Mouse (Mus musculus) E14TG2a.4 (cell line): ENCODE measurements around the gene Rdh8.
"Not testable (repeated sequence)": the region's sequence is repeated elsewhere in the genome, so short reads cannot be mapped to it uniquely, and the experiment has no call there.

Experiments used
- H3K27me3 ChIP-seq: 2 replicates; pipeline ENCODE4 v1.6.1; 2014; ENCODE audit warnings: low read length, control low read depth; ENCODE audit not compliant: insufficient read depth
- H3K36me3 ChIP-seq: 2 replicates; pipeline ENCODE4 v1.6.1; 2014; ENCODE audit warnings: low read length, control low read depth; ENCODE audit not compliant: insufficient read depth
- H3K4me1 ChIP-seq: replicated peaks from 2 replicates; pipeline ENCODE4 v1.6.1; 2014; ENCODE audit warnings: low read depth, low read length, control low read depth
- H3K4me3 ChIP-seq: replicated peaks from 2 replicates; pipeline ENCODE4 v1.5.1; 2014; ENCODE audit warnings: mild to moderate bottlenecking, low read length
- H3K9me3 ChIP-seq: 2 replicates; pipeline ENCODE4 v1.6.1; 2014; ENCODE audit warnings: low read length, control low read depth
- CTCF ChIP-seq: conservative IDR thresholded peaks from 2 replicates; pipeline ENCODE4 v1.5.1; 2014; ENCODE audit warnings: low read length
- NANOG ChIP-seq: IDR thresholded peaks from 2 replicates; pipeline ENCODE4 v1.6.1; 2014; ENCODE audit warnings: borderline replicate concordance, low read length, mixed read lengths
- POU5F1 ChIP-seq: IDR thresholded peaks from 2 replicates; pipeline ENCODE4 v1.6.1; 2014; ENCODE audit warnings: low read length, borderline replicate concordance

Gene Rdh8

GRCm38 (mm10) chr9:20825781-20826180, 7.5 kb downstream of the Rdh8 start:
- H3K27me3 ChIP-seq, result peaks cover 12% of the 10 kb centered on the region
- peaks cover 5% of the 10 kb centered on the region; the same call in 1 of the 2 replicates for H3K9me3 ChIP-seq
- no peaks in the 10 kb centered on the region for H3K36me3 ChIP-seq
- H3K4me3 ChIP-seq, result no peak overlapping the region
- TF ChIP-seq CTCF (no peak), POU5F1 (no peak), NANOG (no peak)
- H3K4me1 ChIP-seq, result peaks cover 36% of the 10 kb centered on the region

- Histone ChIP-seq H3K4me3 (no peak overlapping the region), H3K9me3 (no peaks in the 10 kb centered on the region), H3K27me3 (peaks cover 19% of the 10 kb centered on the region), H3K36me3 (no peaks in the 10 kb centered on the region), H3K4me1 (peaks cover 41% of the 10 kb centered on the region)
- no peak for TF ChIP-seq NANOG
- no peak for TF ChIP-seq CTCF
- TF ChIP-seq POU5F1, result no peak
These were observed 9.8 kb downstream of the Rdh8 start for GRCm38 (mm10) chr9:20828127-20828526.

GRCm38 (mm10) chr9:20830901-20831643, 12.8 kb downstream of the Rdh8 start:
- H3K36me3 ChIP-seq, result no peaks in the 10 kb centered on the region
- H3K9me3 ChIP-seq, result no peaks in the 10 kb centered on the region
- H3K4me3 ChIP-seq, result peak overlapping the region; percentile 60
- H3K27me3 ChIP-seq, result peaks cover 19% of the 10 kb centered on the region
- TF ChIP-seq NANOG (no peak), POU5F1 (no peak), CTCF (peak; percentile 77)
- H3K4me1 ChIP-seq, result peaks cover 33% of the 10 kb centered on the region

DNA sequence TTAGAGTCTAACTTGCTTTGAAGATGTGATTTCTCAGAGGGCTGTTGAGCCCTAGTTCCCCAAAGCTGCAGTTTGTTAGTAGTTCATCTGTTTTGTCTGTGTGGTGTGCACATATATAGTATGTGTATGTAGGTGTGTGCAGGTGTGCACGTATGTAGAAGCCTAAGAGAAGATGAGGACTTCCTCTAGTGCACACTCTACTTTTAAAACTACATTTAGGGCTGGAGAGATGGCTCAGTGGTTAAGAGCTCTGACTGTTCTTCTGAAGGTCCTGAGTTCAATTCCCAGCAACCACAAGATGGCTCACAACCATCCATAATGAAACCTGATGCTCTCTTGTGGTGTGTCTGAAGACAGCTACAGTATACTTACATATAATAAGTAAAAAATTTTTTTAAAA, 16.6 kb downstream of the Rdh8 start:
- TF ChIP-seq CTCF (no peak), NANOG (no peak), POU5F1 (no peak)
- Histone ChIP-seq H3K36me3 (no peaks in the 10 kb centered on the region), H3K4me3 (no peak overlapping the region), H3K4me1 (peaks cover 25% of the 10 kb centered on the region), H3K9me3 (no peaks in the 10 kb centered on the region), H3K27me3 (peaks cover 16% of the 10 kb centered on the region)

DNA sequence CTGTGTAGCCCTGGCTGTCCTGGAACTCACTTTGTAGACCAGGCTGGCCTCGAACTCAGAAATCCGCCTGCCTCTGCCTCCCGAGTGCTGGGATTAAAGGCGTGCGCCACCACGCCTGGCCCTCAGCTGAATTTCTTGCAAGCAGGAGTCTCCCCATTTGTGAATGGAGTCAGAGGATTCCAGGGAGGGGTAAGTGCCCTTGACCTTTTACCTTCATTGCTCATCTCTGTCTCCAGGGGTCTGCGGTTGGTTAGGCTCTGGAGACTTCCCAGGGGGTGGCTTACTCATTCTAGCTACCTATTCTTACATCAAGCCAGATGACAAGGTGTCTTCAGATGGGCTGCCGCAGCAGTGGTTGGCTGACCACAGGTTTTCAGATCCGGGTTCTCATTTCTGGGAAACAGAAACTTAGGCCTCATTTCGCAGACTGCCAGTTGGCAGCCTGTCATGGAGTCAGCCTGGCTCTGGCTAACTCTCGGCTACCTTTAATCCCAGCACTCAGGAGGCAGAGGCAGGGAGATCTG, 17.2 kb downstream of the Rdh8 start:
- not testable (repeated sequence) for H3K9me3 ChIP-seq, H3K27me3 ChIP-seq, H3K4me3 ChIP-seq, H3K36me3 ChIP-seq
- H3K4me1 ChIP-seq, result peaks cover 19% of the 10 kb centered on the region

- H3K36me3 ChIP-seq, result no peaks in the 10 kb centered on the region
- peaks cover 12% of the 10 kb centered on the region for H3K4me1 ChIP-seq
- no peak overlapping the region for H3K4me3 ChIP-seq
- H3K9me3 ChIP-seq, result no peaks in the 10 kb centered on the region
- peaks cover 5% of the 10 kb centered on the region; the same call in 1 of the 2 replicates for H3K27me3 ChIP-seq
- TF ChIP-seq NANOG, result no peak
- TF ChIP-seq CTCF, result no peak
- TF ChIP-seq POU5F1, result no peak
These were observed 19.1 kb downstream of the Rdh8 start for GRCm38 (mm10) chr9:20837184-20837947.

DNA sequence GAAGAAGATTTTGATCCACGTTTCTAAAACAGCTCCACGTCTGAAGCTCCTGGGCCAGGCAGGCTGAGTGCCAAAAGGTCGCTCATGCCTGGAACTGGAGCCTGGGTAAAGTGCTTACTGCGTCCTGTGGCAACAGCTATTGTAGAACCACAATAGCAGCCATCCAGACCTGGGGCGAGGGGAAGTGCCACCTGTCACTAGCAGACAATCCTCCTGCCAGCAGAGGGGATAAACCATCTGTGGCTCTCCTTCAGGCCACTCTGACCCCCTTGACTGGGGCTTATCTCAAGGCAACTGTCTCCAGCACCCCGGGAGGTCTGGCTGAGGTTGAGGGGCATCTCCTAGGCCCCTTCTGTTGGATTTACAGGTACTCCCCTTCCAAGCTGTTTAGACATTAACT, 20.6 kb downstream of the Rdh8 start:
- no peak for TF ChIP-seq NANOG
- no peak for TF ChIP-seq CTCF
- TF ChIP-seq POU5F1, result no peak
- Histone ChIP-seq H3K9me3 (no peaks in the 10 kb centered on the region), H3K27me3 (no peaks in the 10 kb centered on the region), H3K36me3 (no peaks in the 10 kb centered on the region), H3K4me1 (peaks cover 12% of the 10 kb centered on the region), H3K4me3 (no peak overlapping the region)

- no peaks in the 10 kb centered on the region for H3K36me3 ChIP-seq
- TF ChIP-seq CTCF (no peak), POU5F1 (no peak), NANOG (no peak)
These were observed 23.9 kb downstream of the Rdh8 start for GRCm38 (mm10) chr9:20842211-20842610.

More at GRCm38 (mm10) chr9:20842211-20842610, 23.9 kb downstream of the Rdh8 start:
- Histone ChIP-seq H3K9me3 (no peaks in the 10 kb centered on the region), H3K4me1 (0 out of 2 replicates have a peak, but pooled peaks cover 3% of the 10 kb centered on the region), H3K27me3 (peaks cover 5% of the 10 kb centered on the region; the same call in 1 of the 2 replicates), H3K4me3 (no peak overlapping the region)
